ENCODE assay signal across 9 mouse cellular contexts in the genomic region with DNA sequence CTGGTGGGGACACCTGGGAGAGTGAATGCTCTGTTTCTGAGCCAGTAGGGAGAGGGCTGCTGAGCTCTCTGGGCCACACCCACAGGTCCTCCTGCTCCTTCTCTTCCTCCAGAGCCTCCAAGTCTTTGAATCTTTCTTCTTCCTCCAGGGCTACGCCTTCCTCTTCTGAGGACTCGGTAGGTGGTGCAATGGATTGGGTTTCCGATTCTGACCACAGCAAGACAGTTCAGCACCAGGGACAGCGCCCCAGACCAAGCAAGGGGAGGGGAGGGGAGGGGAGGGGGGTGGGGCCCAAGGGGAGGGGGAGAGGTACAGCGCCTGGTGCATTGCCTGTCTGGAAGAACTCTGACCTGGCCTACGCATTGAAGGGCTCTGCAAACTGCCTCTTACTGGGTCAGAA. TPM values are rescaled to one million over a fixed set of nuclear protein-coding genes. Genes with fewer than 3 reads are reported as not detected.
DNase-seq lines count a peak whose midpoint lies in the region; ATAC-seq and TF ChIP-seq lines count a peak whose summit lies in the region.
"Had no signal": no experiment of that assay in that cellular context is flagged by ENCODE, and none has a peak within 500 bp of the region (broad histone marks: within the 10 kb centered on the region; RNA-seq: fewer than 3 reads in every experiment).

No protein-coding gene starts in this region.

- no peak for TF ChIP-seq CTCF in hindbrain, postnatal 0 days (IDR thresholded peaks at IDR 0.05; ENCODE audit: low read depth)
- TF ChIP-seq CTCF in thymus, adult 2 months (IDR thresholded peaks at IDR 0.05; ENCODE audit: borderline replicate concordance, control insufficient read depth, extremely low read depth, insufficient read depth, low read length, poor library complexity): no peak
- TF ChIP-seq CTCF in left cerebral cortex, adult 2 months (IDR thresholded peaks at IDR 0.05): no peak

- no peaks in the 10 kb centered on the region for H3K36me3 ChIP-seq in hindbrain, embryonic 11.5 days (ENCODE audit: control insufficient read depth, insufficient read depth, low read length)
- no peaks in the 10 kb centered on the region; the same call in 1 of the 2 replicates for H3K36me3 ChIP-seq in hindbrain, postnatal 0 days (ENCODE audit: insufficient read depth, low read length)
- no peaks in the 10 kb centered on the region for H3K36me3 ChIP-seq in thymus, adult 2 months (ENCODE audit: control insufficient read depth, insufficient read depth, low read length)

- H3K4me2 ChIP-seq in hindbrain, embryonic 11.5 days (replicated peaks; ENCODE audit: low read depth, low read length): no peak overlapping the region
- H3K4me2 ChIP-seq in hindbrain, postnatal 0 days (ENCODE audit: low read depth, low read length): no peak overlapping the region

- intact Hi-C loops in left cerebral cortex, adult 2 months (cut with DNase I): no loop called here

- TF ChIP-seq POLR2A in thymus, adult 2 months (IDR thresholded peaks at IDR 0.05; ENCODE audit: control insufficient read depth, extremely low read depth, insufficient read depth, low read length, poor library complexity): no peak

- ATAC-seq in hindbrain, embryonic 11.5 days (ENCODE audit: low FRiP score): no peak
- ATAC-seq in hindbrain, postnatal 0 days: no peak

- H3K4me1 ChIP-seq in hindbrain, embryonic 11.5 days (replicated peaks; ENCODE audit: control insufficient read depth, insufficient read depth, low read length): peaks cover 5% of the 10 kb centered on the region
- peaks cover 9% of the 10 kb centered on the region for H3K4me1 ChIP-seq in hindbrain, postnatal 0 days (ENCODE audit: insufficient read depth, low read length)
- H3K4me1 ChIP-seq in thymus, adult 2 months (replicated peaks; ENCODE audit: control insufficient read depth, insufficient read depth, low read length): peaks cover under 1% of the 10 kb centered on the region

- DNase-seq in hindbrain, embryonic 11.5 days (ENCODE audit: low spot score): peak; percentile 74
- no peak for DNase-seq in hindbrain, postnatal 0 days (ENCODE audit: low spot score)
- peak; percentile 36 for DNase-seq in thymus, adult 2 months
- no peak for DNase-seq in thymus, adult 18-20 months
- peak; percentile 60 for DNase-seq in induced T-regulatory cell, adult 2 months (ENCODE audit: low read depth)
- DNase-seq in yolk sac, embryonic 10.5 days (ENCODE audit: low spot score): peak; percentile 57
- DNase-seq in right cerebral cortex, adult 2 months (ENCODE audit: low spot score in 2 of 2): no peak
- no peak for DNase-seq in left cerebral cortex, adult 2 months (ENCODE audit: extremely low spot score in 1 of 2, low spot score in 2 of 2)

- no peak overlapping the region for H3K4me3 ChIP-seq in hindbrain, embryonic 11.5 days (ENCODE audit: low read depth, low read length)
- no peak overlapping the region for H3K4me3 ChIP-seq in hindbrain, postnatal 0 days (ENCODE audit: low read length)
- no peak overlapping the region for H3K4me3 ChIP-seq in thymus, adult 2 months (ENCODE audit: control insufficient read depth, insufficient read depth, low read length)
- H3K4me3 ChIP-seq in left cerebral cortex, adult 2 months: no peak overlapping the region

- 3% methylated on average over 6 of the region's 6 CpGs for WGBS in hindbrain, embryonic 11.5 days
- 16% methylated on average over 5 of the region's 6 CpGs for WGBS in hindbrain, postnatal 0 days
- 5% methylated on average over 5 of the region's 6 CpGs for WGBS in thymus, adult 2 months

- no peak overlapping the region for H3K27ac ChIP-seq in hindbrain, embryonic 11.5 days (ENCODE audit: low read depth, low read length)
- no peak overlapping the region for H3K27ac ChIP-seq in hindbrain, postnatal 0 days
- H3K27ac ChIP-seq in thymus, adult 2 months (ENCODE audit: control insufficient read depth, insufficient read depth, low read length): no peak overlapping the region
- no peak overlapping the region for H3K27ac ChIP-seq in left cerebral cortex, adult 2 months
- H3K27ac ChIP-seq: macrophage had no signal

- peaks cover 51% of the 10 kb centered on the region for H3K27me3 ChIP-seq in hindbrain, embryonic 11.5 days (ENCODE audit: control insufficient read depth, insufficient read depth, low read length)
- peaks cover 32% of the 10 kb centered on the region for H3K27me3 ChIP-seq in hindbrain, postnatal 0 days (ENCODE audit: insufficient read depth, low read length)
- H3K27me3 ChIP-seq in thymus, adult 2 months (ENCODE audit: control insufficient read depth, insufficient read depth, low read length): peaks cover 13% of the 10 kb centered on the region; the same call in 1 of the 2 replicates

- H3K9ac ChIP-seq in hindbrain, embryonic 11.5 days (ENCODE audit: low read depth, low read length): no peak overlapping the region
- no peak overlapping the region for H3K9ac ChIP-seq in hindbrain, postnatal 0 days (replicated peaks; ENCODE audit: low read length)

- no peaks in the 10 kb centered on the region for H3K9me3 ChIP-seq in hindbrain, embryonic 11.5 days (ENCODE audit: control insufficient read depth, low read length)
- no peaks in the 10 kb centered on the region for H3K9me3 ChIP-seq in hindbrain, postnatal 0 days (ENCODE audit: low read length)

RNA-seq across cellular contexts. Expression of gene Bcan, which starts 6.6 kb away (rescaled TPM):
- polyA plus RNA-seq in hindbrain, embryonic 11.5 days (2014; fragmentation: Nextera tagmentation; extraction: Ambion mirVana): 0.21 and 0.82 TPM in 2 replicates
- total RNA-seq in hindbrain, postnatal 0 days (2014; rRNA removed): 318 and 347 TPM in 2 replicates
- 229 and 237 TPM in 2 replicates for polyA plus RNA-seq in hindbrain, postnatal 0 days (2015; fragmentation: Nextera tagmentation; extraction: Ambion mirVana)
- 0.23 and 0.54 TPM in 2 replicates for polyA plus RNA-seq in thymus, adult 2 months (2012; rRNA removed)
- 100 to 1,000 TPM; 241 to 256 TPM for total RNA-seq in left cerebral cortex, adult 2 months (2021)
- polyA plus RNA-seq: macrophage had no signal

RNA-seq across cellular contexts. Expression of gene Nes, which starts 22.6 kb away (rescaled TPM):
- polyA plus RNA-seq in hindbrain, embryonic 11.5 days (2014; fragmentation: Nextera tagmentation; extraction: Ambion mirVana): 71.6 and 87.9 TPM in 2 replicates
- 37.2 and 40.0 TPM in 2 replicates for total RNA-seq in hindbrain, postnatal 0 days (2014; rRNA removed)
- polyA plus RNA-seq in hindbrain, postnatal 0 days (2015; fragmentation: Nextera tagmentation; extraction: Ambion mirVana): 14.9 and 15.7 TPM in 2 replicates
- 1.1 and 1.3 TPM in 2 replicates for polyA plus RNA-seq in thymus, adult 2 months (2012; rRNA removed)
- total RNA-seq in left cerebral cortex, adult 2 months (2021): 1 to 10 TPM; 5.7 to 6.2 TPM

RNA-seq across cellular contexts. Expression of gene Hapln2, which starts 33.9 kb away (rescaled TPM):
- polyA plus RNA-seq in hindbrain, embryonic 11.5 days (2014; fragmentation: Nextera tagmentation; extraction: Ambion mirVana): not detected in 2 replicates
- total RNA-seq in hindbrain, postnatal 0 days (2014; rRNA removed): 0.47 and 0.50 TPM in 2 replicates
- polyA plus RNA-seq in hindbrain, postnatal 0 days (2015; fragmentation: Nextera tagmentation; extraction: Ambion mirVana): 1.2 and 1.5 TPM in 2 replicates
- polyA plus RNA-seq in thymus, adult 2 months (2012; rRNA removed): 0.23 and 0.26 TPM in 2 replicates
- total RNA-seq in left cerebral cortex, adult 2 months (2021): 10 to 100 TPM; 11.3 to 13.5 TPM
- polyA plus RNA-seq: macrophage had no signal

RNA-seq across cellular contexts. Expression of gene Crabp2, which starts 45.0 kb away (rescaled TPM):
- polyA plus RNA-seq in hindbrain, embryonic 11.5 days (2014; fragmentation: Nextera tagmentation; extraction: Ambion mirVana): 738 and 794 TPM in 2 replicates
- 9.8 and 28.6 TPM in 2 replicates for total RNA-seq in hindbrain, postnatal 0 days (2014; rRNA removed)
- polyA plus RNA-seq in hindbrain, postnatal 0 days (2015; fragmentation: Nextera tagmentation; extraction: Ambion mirVana): 44.5 and 46.3 TPM in 2 replicates
- 1.6 and 2.3 TPM in 2 replicates for polyA plus RNA-seq in thymus, adult 2 months (2012; rRNA removed)
- total RNA-seq in left cerebral cortex, adult 2 months (2021): 1 to 10 TPM; 4.5 to 8.2 TPM
- polyA plus RNA-seq: macrophage had no signal

RNA-seq across cellular contexts. Expression of gene Gpatch4, which starts 49.5 kb away (rescaled TPM):
- 34.4 and 37.4 TPM in 2 replicates for polyA plus RNA-seq in hindbrain, embryonic 11.5 days (2014; fragmentation: Nextera tagmentation; extraction: Ambion mirVana)
- total RNA-seq in hindbrain, postnatal 0 days (2014; rRNA removed): 6.3 and 9.0 TPM in 2 replicates
- 31.7 and 33.5 TPM in 2 replicates for polyA plus RNA-seq in hindbrain, postnatal 0 days (2015; fragmentation: Nextera tagmentation; extraction: Ambion mirVana)
- 11.3 and 14.7 TPM in 2 replicates for polyA plus RNA-seq in thymus, adult 2 months (2012; rRNA removed)
- 10 to 100 TPM; 17.5 to 19.1 TPM for total RNA-seq in left cerebral cortex, adult 2 months (2021)

Comparison
In these comparisons a context has a peak if more than half of its experiments do, and no peak if none do; other contexts are left out.
1. DNase-seq: peak in hindbrain, embryonic 11.5 days (single experiment), thymus, adult 2 months (single experiment), induced T-regulatory cell, adult 2 months (single experiment) and yolk sac, embryonic 10.5 days (single experiment); none in hindbrain, postnatal 0 days (single experiment), thymus, adult 18-20 months (0 of 2), right cerebral cortex, adult 2 months (0 of 2) and left cerebral cortex, adult 2 months (0 of 2).
2. RNA of gene Bcan, which starts 6.6 kb away (polyA plus RNA-seq): 229 to 237 TPM in hindbrain, postnatal 0 days; 0.21 to 0.82 TPM in hindbrain, embryonic 11.5 days and 0.23 to 0.54 TPM in thymus, adult 2 months; every median in the first group is over 100 times any median in the second.